Mouse (Mus musculus) ovary, postnatal 14 days (tissue): ENCODE measurements around the gene Ddx41.

Experiments used
- DNase-seq: peaks from one replicate; pipeline ENCODE4 v3.0.0; 2022; ENCODE audit warnings: low spot score

Gene Ddx41

DNA sequence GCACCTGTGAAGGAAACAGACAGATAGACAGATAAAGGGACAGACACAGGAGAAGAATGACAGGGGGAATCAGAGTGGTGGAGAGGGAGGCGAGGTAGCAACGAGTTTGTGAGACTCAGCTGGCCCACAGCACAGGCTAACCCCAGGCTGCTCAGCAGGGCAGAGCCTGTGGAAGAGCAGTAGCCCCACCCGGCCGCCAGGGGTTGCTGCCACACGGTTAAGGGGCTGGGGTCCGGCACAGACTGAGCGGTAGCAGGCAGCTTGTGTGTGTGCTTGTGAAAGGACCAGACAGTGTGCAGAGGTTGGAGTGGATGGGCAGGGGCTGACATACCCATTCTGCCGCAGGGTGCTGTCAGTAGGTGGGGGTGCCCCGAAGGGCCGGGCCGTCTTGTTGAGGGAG lies 28.6 kb downstream of the Ddx41 start:
- DNase-seq, result no peak

DNA sequence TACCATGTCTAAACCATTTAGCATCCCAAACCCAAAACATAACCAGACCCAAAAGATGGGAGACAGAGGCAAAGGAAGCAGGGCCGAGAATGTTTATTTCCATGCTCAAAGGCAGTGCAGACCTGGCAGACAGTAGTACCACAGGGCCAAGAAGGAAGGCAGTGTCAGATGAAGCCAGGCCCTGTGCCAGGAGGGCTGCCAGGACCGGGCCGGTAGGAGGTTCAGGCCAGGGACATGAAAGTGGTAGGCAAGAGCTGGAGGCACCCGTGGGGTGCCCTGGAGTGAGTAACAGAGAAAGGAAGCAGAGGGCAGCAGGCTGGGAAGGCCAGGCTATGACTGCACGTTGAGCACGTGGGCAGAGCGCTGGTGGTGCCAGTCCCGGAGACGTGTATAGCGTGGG lies 29.8 kb downstream of the Ddx41 start:
- no peak for DNase-seq

DNA sequence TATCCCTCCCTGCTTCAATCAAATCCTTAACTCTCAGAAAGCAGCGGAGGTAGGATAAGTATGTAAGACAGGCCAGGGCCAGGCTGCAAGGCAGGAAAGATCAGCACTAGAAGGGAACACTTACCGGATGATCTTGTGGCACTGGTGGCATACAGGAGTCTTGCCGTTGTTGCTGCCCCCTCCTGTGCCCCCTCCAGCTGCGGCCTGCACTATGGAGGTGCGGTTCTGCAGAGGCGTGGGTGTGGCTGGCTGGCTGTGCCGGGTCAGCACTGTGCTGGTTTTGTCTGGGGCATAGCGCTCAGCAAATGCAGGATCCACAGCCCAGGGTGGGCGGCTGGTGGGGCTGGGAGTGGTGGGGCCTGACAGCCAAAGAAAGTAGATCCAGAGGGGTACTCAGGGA lies 30.6 kb downstream of the Ddx41 start:
- no peak for DNase-seq

DNA sequence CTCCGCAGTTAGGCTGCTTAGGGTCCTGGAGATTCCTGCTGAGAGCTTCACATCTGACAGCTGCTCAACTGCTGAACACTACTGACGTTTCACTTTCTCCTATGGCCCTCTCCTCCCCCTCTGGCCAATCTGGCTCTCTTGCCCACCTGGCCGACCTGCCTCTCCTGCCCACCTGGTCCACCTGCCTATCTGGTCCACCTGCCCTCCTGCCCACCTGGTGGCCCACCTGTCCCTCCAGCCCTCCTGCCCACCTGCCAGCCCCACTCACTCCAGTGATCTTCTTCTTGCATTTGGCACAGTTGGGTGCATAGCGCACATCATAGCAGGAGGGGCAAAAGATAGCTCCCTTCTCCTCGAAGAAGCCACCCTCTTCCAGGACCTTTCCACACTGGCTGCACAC lies 32.1 kb downstream of the Ddx41 start:
- DNase-seq, result no peak

DNA sequence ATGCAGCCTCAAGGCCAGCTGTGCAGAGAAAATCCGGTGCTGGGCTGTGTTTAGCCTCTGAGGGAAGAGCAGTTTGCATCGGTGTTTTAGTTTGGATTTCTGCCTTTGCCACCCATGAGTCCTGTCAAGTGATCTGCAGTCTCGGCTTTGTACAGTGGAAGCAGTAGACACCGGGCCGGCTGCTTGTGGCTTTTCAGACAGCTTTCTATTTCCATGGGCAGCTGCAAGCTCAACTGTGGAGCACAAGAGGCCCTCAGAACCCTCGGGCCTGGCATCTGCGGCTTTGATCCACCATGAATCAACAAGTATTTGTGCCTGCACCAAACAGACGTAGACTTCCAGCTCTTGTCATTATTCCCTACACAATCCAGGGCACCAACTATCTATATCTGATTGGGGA lies 34.1 kb downstream of the Ddx41 start:
- no peak for DNase-seq

DNA sequence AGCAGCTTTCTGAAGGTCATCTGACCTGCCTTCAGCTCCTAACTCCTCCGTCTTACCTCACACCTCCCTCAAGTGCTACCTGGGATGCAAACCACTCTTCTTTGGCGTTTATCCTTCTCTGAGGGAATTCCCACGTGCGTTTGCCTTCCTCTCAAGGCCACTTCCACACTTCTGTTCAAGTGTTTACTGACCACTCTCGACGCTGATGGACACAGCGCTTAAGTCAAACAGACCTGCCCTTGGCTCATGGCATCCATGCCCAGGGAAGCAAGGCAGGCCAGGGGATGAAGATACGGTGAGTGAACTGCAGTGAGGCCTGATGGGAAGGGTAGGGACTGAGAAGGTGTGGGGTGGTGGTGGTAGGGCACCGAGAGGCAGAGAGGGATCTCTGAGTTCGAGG lies 35.9 kb downstream of the Ddx41 start:
- no peak for DNase-seq

DNA sequence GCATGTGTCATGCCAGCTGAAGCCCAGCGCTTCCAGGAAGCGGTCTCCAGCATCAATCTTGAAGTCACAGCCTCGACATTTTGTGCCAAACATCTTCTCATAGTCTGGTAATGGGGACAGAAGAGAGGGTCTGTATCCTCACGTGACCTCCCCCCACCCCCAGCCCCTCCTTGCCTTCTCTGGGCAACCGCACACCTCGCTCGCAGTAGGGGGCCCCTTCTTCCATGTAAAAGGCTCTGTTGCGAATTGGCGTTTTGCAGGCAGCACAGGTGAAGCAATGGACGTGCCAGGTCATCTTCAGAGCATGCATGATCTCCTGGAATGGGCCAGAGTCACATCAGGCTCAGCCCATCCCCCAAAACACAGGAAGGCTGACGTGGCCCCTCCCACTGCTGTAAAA lies 37.6 kb downstream of the Ddx41 start:
- no peak for DNase-seq

DNA sequence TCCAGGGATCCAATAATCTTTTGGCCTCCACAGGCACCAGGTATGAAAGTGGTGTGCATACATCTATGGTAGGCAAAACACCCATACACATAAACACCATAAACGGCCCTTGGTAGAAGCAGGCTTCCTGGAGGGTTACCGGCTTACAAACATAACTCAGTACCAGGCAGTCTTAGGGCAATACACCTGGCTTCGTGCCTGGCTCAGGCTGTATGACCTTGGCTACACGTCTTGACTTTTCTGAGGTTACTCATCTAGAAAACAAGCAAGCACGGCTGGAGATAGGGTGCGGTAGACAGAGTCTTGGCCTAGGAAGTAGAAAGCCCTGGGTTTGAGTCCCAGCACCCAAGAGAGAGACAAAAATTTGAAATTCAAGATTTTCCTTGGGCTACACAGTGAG lies 39.8 kb downstream of the Ddx41 start:
- DNase-seq, result no peak

DNA sequence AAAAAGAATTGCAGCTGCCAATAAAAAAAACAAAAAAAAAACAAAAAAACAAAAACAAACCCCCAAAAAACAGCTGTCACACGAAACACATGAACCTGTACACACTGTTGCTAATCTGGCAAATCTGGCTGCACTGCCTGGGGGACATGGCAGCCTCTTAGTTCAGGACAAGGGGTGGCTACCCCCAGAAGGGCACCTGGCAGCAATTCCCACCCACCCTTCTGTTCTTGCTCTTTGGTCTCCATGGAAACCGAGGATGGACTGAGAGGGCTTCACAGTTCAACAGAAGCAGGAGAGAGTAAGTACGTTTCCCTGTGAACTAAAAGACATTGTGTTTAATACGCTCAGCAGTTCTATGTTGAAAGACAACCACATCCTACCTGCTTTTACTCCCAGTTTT lies 40.8 kb downstream of the Ddx41 start:
- no peak for DNase-seq

DNA sequence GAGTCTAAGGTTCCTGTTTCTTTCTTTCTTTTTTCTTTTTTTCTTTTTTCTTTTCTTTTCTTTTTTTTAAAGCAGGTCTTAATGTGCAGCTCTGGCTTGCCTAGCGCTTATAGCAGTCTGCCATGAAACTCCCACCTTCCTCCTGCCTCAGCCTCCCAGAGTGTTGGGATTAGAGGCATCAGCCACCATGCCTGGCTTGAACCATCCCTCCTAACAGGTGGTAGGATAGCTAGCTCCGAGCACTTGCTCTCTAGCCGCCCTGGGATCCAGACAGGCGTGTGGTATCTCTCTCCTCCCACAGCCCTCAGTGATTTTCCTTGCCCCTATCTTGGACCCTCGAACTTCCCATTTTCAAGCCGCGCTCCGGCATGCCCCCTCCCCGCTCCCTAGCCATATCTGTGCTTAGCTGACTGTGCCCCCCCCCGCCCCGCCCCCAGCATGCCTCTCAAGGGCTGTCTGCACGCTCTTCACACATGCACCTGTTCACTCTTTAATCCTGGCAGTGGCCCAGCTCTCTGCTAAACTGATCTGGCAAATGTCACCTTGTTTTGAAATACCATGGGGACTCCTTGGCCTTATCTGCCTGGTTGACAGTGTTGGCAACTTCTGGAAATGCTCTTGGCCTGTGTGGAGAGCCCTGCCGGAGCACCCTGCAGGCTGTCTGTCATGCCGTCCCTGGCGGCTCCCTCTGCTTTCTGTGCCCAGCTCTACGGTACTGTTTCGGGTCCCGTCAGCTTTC lies 41.4 kb downstream of the Ddx41 start:
- no peak for DNase-seq

DNA sequence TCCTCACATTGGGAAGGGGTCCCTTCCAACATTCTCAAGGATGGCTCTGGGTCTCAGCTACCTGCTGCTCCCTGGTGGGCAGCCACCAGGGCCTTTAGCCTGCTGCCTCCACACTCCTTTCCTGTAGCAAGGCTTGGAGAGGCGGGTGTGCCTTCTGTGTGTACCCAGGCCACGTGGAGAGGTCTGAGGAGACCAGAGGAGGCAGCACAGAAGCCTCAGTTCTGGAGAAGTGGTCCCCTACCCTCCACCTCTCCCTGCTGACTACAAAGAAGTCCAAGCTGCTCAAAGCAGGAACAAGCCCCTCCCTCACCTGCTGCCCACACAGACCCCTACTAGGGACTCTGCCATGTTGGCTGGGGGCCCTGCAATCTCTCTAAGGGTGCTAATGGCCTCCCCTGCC lies 42.2 kb downstream of the Ddx41 start:
- no peak for DNase-seq

DNA sequence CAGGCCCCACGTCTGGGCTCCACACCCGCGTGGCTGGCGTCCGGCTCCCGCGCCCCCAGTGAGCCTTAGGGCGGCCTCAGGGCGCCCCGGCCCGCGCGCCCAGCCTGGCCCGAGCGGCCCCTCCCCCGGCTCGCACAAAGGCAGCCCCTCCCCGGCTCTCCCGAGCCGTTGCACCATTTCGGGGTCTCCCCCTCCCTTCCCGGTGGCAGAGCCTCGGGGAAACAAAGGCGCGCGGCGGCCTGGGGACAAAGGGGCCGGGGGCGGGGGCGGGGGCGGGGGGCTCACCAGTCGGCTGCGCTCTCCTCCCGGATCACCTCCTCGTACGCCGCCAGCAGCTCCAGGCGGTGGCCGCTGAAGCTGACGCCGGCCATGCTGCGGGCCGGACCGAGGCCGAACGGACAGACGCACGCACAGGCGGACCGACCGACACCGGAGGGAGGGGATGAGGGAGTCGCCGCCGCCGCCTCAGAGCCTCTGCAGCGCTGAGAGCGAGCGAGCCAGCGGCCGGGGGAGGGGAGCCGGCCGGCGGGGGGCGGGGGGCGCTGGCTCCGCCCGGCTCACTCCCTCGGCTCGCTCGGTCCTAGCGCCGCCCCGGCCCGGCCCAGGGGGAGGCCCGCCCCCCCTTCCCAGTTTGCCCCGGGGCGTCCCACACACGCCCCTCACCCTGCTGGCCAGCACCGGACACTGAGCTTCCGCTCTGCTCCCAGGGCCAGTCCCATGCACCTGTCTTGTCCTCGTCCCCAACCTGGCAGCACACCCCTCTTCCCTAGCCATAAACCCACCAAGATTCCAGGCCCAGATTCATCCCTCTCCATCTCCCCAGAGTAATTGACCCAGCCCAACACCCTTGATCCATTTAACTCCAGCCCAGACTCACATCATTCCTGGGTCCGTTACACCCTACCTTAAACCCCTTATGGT lies 48.6 kb downstream of the Ddx41 start, which contains the start of gene Dbn1:
TSS of gene Dbn1 (minus strand) at position 534 of the 921 bp plus-strand sequence.
- no peak for DNase-seq

DNA sequence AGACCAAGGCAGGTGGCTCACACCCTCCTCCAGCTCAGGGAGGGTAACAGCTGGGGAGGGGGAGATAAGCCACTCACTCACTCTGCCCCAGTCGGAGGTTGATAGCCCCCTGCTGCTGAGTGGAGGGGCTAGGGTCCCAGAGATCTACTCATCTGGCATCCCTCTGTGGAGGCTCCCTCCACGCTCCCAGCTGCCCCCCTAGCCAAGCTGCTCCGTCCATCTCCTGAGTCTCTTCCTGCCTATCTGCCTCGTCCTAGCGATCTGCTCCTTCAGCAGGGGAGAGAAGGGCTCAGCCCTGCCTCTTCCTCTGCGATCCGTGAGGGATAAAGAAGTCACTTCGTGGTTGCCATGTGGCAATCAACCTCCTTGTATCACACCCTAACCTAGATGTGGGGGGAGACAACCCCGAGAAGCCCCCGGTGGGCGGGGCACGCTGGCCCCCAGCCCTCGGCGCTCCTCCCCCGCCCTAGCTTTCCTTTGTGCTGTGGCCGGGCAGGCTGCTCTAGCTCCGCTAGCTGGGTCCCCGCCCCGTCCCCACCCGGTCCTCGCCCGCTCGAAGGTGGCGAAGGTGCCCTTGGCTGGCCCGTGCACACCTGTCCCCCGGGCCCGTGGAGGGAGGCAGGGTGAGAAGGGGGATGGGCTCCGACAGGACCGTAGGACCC lies 49.4 kb downstream of the Ddx41 start:
- no peak for DNase-seq

DNA sequence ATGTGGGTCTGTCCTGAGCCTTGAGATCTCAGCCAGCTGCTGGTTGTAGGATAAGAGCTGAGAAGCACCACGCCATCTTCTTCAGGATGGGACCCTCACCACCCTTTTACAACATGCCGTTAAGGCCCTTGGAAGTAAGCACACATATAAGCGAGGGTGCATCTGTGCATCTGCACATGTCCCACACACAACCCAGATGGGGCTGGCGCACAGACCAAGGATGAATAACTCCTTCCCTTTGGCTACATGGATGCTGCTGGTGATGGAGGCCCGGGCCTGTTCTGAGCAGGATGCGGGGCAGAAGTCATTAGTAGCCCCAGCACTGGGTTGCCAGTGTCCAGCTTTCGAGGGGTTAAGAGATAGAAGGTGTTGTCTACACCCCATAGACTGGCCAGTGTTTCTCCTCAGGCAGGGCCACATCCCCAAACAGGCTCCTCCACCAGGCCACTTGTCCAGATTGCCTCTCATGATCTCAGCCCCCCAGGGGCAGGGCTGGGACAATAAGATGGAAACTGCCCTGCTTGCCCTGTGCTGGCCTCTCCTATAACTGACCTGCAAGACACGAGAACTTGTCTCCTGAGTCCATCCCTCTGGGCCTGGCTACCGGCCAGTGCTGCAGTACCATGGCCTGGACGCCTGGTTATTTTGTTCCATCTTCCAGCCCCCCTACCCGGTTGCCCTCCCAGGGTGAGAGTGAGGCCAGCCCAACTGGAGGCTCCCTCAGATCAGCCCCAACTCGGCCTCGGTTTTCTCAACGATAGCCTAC lies 50.2 kb downstream of the Ddx41 start:
- DNase-seq, result no peak

DNA sequence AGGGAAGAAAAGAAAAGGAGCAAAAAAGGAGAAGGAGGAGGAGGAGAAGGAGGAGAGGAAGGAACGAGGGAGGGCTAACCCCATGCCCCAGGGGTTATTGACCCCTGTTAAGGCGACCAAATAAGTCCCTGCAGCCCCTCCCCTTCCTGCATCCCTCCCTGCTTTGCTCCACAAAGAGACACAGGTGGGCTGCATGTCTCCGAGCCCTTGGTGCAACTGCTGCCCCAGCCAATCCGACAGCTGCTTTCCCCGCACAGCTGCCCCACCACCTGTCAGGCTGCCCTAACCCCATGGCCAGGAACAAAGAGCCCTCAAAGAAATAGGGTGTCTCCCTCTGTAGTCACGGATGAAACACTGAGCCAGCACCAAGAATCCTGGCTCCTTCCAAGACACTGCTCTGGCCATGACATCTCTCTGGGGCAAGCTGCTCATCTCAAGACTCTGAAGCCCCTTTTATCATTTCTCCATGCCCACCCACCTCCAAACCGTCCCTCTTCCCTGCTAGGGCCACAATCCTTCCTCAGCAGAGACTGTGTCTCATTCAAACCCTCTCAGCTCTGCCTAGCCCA lies 51.9 kb downstream of the Ddx41 start:
- no peak for DNase-seq

DNA sequence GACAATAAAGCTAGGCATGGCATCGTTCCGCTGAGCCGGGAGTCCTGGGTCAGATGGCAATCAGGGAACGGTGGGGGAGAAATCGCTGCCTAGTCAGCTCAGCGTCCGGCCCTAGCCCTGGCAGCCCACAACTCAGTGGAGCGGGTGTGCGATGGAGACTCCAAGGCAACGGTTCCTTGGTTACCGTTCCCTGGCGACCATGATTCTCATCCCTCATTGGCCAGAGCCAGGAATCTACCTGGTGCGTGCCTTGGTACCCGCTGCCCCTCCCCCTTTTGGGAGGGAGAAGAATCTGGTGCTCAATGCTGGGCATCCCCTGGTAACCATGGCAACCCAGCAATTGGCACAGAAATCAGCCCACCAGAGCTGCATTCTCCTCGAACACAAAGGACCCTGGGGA lies 52.9 kb downstream of the Ddx41 start:
- DNase-seq, result no peak

DNA sequence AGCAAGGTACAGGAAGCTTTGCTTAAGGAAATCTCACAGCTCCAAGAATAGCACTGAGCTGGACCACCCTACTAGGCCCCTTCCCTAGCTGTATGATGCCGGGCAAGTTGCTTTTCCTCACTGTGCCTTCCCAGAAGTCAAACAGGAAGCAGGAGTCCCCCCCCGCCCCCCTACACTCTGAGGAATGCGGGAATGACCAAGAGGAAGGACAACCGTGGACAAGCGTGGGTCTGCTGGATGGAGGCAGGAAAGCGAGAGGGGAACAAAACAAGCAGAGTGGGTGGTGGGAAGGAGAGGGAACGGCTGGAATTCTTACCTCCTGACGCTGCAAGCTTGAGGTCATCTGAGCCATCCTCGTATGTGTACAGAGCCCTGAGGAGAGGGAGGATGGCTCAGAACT lies 53.4 kb downstream of the Ddx41 start:
- DNase-seq, result no peak

DNA sequence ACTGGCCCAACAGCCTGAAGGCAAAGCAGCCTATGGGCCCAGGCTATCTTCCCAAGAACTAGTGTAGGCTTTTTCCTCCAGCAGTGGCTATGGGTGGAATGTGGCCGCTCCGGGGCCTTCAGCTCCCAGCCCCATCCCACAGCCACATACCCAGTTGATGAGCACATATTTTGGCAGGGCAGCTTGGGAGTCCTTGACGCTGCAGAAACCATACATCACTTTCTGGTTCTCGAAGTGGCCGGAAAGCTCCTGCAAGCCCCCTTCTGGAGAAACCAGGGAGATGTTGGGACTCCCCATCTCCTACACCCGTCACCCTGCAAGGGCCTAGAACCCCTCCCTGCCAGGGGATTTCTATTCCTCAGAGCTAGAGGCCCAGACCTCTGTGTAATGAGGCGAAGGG lies 53.9 kb downstream of the Ddx41 start:
- DNase-seq, result no peak
